Mouse (Mus musculus): ENCODE data around the gene Ager. TPM values are rescaled to one million over a fixed set of nuclear protein-coding genes. Genes with fewer than 3 reads are reported as not detected.

Gene Ager
- polyA plus RNA-seq, 1 experiment from 2014 or later = 2.7 TPM

DNA sequence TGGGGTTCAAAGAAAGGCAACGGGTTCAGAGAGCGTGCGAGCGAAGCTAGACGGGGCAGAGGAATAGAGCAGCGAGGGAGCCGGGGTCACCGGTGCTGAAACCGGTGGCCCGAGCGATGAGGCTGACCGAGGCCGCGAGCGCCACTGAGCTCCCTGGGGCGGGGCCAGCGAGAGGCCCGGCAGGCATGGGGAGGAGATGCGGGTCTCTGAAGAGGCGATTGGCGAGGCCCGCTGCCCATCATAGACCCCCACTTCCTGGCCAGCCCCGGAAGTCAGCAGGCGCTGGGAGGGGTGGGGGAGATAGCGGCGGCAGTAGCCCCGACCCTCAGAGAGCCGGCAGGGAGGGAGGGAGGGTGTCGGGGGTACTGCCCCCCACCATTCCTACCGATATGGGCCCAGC is 7.9 kb downstream of the Ager start:
- H3K4me2 ChIP-seq (ENCODE audit: low read depth, low read length) = peak overlapping the region; percentile 92
- no peaks in the 10 kb centered on the region for H3K9me3 ChIP-seq (replicated peaks; ENCODE audit: control insufficient read depth, low read length)
- peak overlapping the region; percentile 96 for H3K27ac ChIP-seq (ENCODE audit: low read length)
- 1% methylated on average over 30 of the region's 30 CpGs for WGBS
- H3K27me3 ChIP-seq (ENCODE audit: control insufficient read depth, insufficient read depth, low read length) = no peaks in the 10 kb centered on the region
- peak overlapping the region; percentile 96 for H3K9ac ChIP-seq (ENCODE audit: low read length)
- H3K4me3 ChIP-seq (replicated peaks; ENCODE audit: low read length) = peak overlapping the region; percentile 89
- H3K4me1 ChIP-seq (ENCODE audit: control insufficient read depth, insufficient read depth, low read length) = peaks cover 32% of the 10 kb centered on the region
- ATAC-seq (ENCODE audit: insufficient read depth, low FRiP score) = peak; percentile 51
- peaks cover 3% of the 10 kb centered on the region; the same call in 1 of the 2 replicates for H3K36me3 ChIP-seq (ENCODE audit: control insufficient read depth, insufficient read depth, low read length)

DNA sequence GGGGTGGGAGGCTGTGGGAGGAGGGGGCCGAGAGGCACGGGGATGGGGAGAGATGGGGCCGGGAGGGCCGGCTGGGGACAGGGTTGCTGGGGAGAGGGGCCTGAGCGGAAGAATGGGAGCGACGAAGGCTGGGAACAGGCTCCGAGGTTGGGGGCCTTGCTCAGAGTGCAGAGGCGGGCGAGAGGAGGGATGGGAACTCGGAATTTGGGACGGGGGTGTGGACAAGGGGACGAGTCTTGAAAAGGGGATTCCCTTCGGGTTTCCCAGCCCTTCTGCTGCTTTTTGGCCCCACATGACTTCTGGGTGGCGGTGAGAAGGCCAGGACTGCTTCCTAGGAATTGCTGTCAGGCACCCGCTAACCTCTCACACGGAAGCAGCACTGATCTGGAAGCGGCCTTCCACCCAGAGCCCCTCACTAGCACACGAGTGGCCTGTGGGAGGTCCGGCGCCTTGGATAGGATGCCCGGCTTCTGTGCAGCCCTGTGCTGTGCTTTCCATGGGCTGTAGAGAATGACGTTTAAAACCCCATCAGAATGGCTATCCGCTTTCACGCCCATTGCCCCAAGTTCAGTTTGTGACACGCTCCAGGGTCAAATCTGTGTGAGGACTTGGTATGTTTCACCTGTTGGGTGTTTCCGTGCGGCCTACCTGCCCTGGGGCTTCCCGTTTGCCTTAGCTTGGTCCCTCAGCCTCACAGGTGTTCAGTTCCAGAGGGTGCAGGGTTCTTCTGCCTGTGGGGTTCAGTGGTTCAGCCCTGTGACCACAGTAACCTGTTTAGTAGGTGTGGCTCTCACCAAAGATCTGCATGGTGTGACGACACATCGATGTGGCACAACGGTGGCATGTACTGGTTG is 8.8 kb downstream of the Ager start:
- no peaks in the 10 kb centered on the region for H3K9me3 ChIP-seq (replicated peaks; ENCODE audit: control insufficient read depth, low read length)
- H3K36me3 ChIP-seq (ENCODE audit: control insufficient read depth, insufficient read depth, low read length) = no peaks in the 10 kb centered on the region
- H3K4me3 ChIP-seq (replicated peaks; ENCODE audit: low read length) = peak overlapping the region; percentile 89
- peaks cover 32% of the 10 kb centered on the region for H3K4me1 ChIP-seq (ENCODE audit: control insufficient read depth, insufficient read depth, low read length)
- H3K4me2 ChIP-seq (ENCODE audit: low read depth, low read length) = peak overlapping the region; percentile 92
- H3K27me3 ChIP-seq (ENCODE audit: control insufficient read depth, insufficient read depth, low read length) = no peaks in the 10 kb centered on the region
- H3K9ac ChIP-seq (ENCODE audit: low read length) = peak overlapping the region; percentile 96
- H3K27ac ChIP-seq (ENCODE audit: low read length) = peak overlapping the region; percentile 96
- 8% methylated on average over 32 of the region's 32 CpGs for WGBS
- ATAC-seq (ENCODE audit: insufficient read depth, low FRiP score) = no peak

DNA sequence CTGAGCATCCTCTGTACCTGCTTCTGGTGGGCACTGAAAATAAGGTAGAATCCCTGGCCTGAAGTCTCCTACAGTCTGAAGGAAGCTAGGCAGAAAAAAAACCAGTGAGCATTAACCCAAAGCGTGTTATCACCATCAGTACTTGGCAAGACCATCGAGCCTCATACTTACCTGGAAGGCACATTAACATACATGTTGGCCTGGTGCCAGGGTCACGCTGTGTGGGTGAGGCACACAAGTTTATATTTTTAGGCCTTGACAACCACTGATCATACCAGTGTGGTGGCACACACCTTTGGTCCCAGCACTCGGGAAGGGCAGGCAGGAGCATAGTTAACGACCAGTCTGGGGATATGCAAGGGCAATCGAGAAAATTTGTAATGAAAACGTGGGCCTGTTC is 10.3 kb downstream of the Ager start:
- Histone ChIP-seq H3K4me2 (ENCODE audit: low read depth, low read length) (no peak overlapping the region), H3K9me3 (replicated peaks; ENCODE audit: control insufficient read depth, low read length) (no peaks in the 10 kb centered on the region), H3K36me3 (ENCODE audit: control insufficient read depth, insufficient read depth, low read length) (0 out of 2 replicates have a peak, but pooled peaks cover 11% of the 10 kb centered on the region), H3K9ac (ENCODE audit: low read length) (0 out of 2 replicates have a peak overlapping the region, but pooled peaks have one; percentile 28), H3K4me1 (ENCODE audit: control insufficient read depth, insufficient read depth, low read length) (peaks cover 21% of the 10 kb centered on the region), H3K4me3 (replicated peaks; ENCODE audit: low read length) (no peak overlapping the region), H3K27ac (ENCODE audit: low read length) (peak overlapping the region; percentile 16; the same call in 1 of the 2 replicates), H3K27me3 (ENCODE audit: control insufficient read depth, insufficient read depth, low read length) (no peaks in the 10 kb centered on the region)
- no peak for ATAC-seq (ENCODE audit: insufficient read depth, low FRiP score)
- 78% methylated on average over 7 of the region's 7 CpGs for WGBS

DNA sequence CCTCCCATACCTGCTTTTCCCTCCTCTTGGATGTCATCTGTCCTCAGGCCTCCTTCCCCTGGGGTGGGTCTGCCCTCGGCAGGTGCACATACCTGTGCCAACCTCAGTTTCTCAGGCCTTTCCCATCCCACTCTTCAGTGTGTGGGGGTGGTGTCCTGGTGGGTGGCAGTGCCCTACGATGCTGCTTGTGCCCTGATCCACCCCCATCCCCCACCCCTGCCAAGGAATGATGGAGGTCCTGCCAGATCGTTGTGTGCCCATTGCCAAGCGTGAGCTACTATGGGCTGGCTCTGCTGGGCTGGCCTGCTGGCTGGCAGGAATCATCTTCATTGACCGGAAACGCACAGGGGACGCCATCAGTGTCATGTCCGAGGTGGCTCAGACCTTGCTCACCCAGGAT is 13.4 kb downstream of the Ager start:
- Histone ChIP-seq H3K4me1 (ENCODE audit: control insufficient read depth, insufficient read depth, low read length) (peaks cover 11% of the 10 kb centered on the region), H3K4me2 (ENCODE audit: low read depth, low read length) (no peak overlapping the region), H3K4me3 (replicated peaks; ENCODE audit: low read length) (no peak overlapping the region), H3K9ac (ENCODE audit: low read length) (no peak overlapping the region), H3K36me3 (ENCODE audit: control insufficient read depth, insufficient read depth, low read length) (peaks cover 11% of the 10 kb centered on the region; the same call in 1 of the 2 replicates), H3K9me3 (replicated peaks; ENCODE audit: control insufficient read depth, low read length) (no peaks in the 10 kb centered on the region), H3K27me3 (ENCODE audit: control insufficient read depth, insufficient read depth, low read length) (no peaks in the 10 kb centered on the region), H3K27ac (ENCODE audit: low read length) (no peak overlapping the region)
- no peak for ATAC-seq (ENCODE audit: insufficient read depth, low FRiP score)
- WGBS = 94% methylated on average over 8 of the region's 8 CpGs

DNA sequence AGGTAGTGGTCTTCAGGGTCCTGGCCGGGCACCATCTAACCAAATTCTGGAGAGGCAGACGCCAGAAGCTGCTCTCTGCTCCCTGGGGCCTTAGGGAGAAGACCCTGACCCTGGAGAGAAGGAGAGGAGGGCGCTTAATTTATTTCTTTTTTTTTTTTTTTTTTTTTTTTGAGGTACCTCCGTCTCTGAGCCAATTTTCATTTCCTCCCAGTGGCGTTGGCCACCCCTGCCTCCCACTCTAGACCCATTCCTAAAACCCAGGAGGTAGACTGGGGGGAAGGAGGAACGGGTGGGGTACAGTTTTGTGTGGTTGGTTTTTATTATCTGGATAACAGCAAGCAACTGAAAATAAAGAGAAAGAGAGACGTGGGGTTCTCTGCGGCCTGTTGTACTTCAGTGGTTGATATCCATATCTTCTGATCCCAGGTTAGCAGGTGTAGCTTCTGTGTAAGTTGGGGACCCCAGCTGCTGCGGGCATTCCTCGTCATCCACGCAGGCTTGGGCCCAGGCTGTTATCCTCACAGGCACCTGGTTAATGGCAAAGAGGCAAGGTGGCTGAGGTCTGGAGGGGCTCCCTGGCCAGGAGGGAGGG is 15.5 kb downstream of the Ager start:
- H3K4me3 ChIP-seq (replicated peaks; ENCODE audit: low read length) = no peak overlapping the region
- H3K4me1 ChIP-seq (ENCODE audit: control insufficient read depth, insufficient read depth, low read length) = 0 out of 2 replicates have a peak, but pooled peaks cover 5% of the 10 kb centered on the region
- H3K9me3 ChIP-seq (replicated peaks; ENCODE audit: control insufficient read depth, low read length) = no peaks in the 10 kb centered on the region
- WGBS = 84% methylated on average over 11 of the region's 11 CpGs
- no peak for ATAC-seq (ENCODE audit: insufficient read depth, low FRiP score)
- no peaks in the 10 kb centered on the region for H3K27me3 ChIP-seq (ENCODE audit: control insufficient read depth, insufficient read depth, low read length)
- H3K36me3 ChIP-seq (ENCODE audit: control insufficient read depth, insufficient read depth, low read length) = peaks cover 11% of the 10 kb centered on the region; the same call in 1 of the 2 replicates
- H3K4me2 ChIP-seq (ENCODE audit: low read depth, low read length) = no peak overlapping the region
- H3K9ac ChIP-seq (ENCODE audit: low read length) = no peak overlapping the region
- H3K27ac ChIP-seq (ENCODE audit: low read length) = no peak overlapping the region

DNA sequence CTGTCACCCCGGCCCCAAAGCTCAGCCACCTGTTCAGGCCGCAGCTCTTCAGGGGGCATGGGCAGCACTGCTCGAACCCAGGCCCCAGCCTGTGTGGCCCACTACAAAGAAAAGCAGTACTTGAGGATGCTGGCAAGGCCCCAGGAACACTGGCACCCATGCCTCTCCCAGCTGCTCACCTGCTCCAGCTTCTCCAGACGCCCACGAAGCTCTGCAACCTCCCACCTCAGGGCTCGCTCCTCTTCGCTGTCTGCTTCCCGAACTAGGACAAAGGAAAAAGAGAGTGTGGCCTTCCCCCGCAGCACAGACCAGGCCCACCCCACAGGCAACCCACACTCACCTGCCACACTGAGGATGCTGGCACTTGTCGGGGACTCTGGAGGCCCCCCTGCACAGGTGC is 16.2 kb downstream of the Ager start:
- H3K4me1 ChIP-seq (ENCODE audit: control insufficient read depth, insufficient read depth, low read length) = no peaks in the 10 kb centered on the region
- H3K36me3 ChIP-seq (ENCODE audit: control insufficient read depth, insufficient read depth, low read length) = peaks cover 11% of the 10 kb centered on the region; the same call in 1 of the 2 replicates
- 94% methylated on average over 10 of the region's 10 CpGs for WGBS
- no peaks in the 10 kb centered on the region for H3K9me3 ChIP-seq (replicated peaks; ENCODE audit: control insufficient read depth, low read length)
- H3K9ac ChIP-seq (ENCODE audit: low read length) = no peak overlapping the region
- no peak overlapping the region for H3K4me3 ChIP-seq (replicated peaks; ENCODE audit: low read length)
- no peaks in the 10 kb centered on the region for H3K27me3 ChIP-seq (ENCODE audit: control insufficient read depth, insufficient read depth, low read length)
- no peak overlapping the region for H3K27ac ChIP-seq (ENCODE audit: low read length)
- H3K4me2 ChIP-seq (ENCODE audit: low read depth, low read length) = no peak overlapping the region
- no peak for ATAC-seq (ENCODE audit: insufficient read depth, low FRiP score)

DNA sequence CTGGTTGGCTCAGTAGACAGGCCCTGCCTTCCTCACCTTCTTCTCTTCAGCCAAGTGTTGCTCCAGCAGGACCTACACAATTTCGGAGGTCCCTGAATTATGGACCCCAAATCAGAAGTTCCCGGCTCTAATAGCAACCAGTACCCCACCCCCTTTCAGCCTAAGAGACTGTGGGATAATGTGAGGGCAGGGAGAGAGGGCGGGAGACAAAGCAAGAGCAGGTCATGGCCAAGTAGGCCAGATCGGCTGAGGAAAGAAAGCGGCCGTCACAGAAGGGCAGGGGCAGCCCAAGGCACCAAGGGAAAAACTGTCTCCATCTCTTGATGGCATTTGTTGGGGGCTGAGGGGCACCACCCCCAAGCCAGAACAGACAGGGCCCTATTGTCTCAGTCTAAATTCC is 18.2 kb downstream of the Ager start, which contains the start of gene Egfl8:
TSS of gene Egfl8 (minus strand) at position 101 of the 400 bp plus-strand sequence.
- Histone ChIP-seq H3K4me3 (replicated peaks; ENCODE audit: low read length) (no peak within 1 kb of the TSS), H3K36me3 (ENCODE audit: control insufficient read depth, insufficient read depth, low read length) (peaks cover 20% of the 10 kb centered on the region), H3K27ac (ENCODE audit: low read length) (no peak within 1 kb of the TSS; the same call in 1 of the 2 replicates), H3K9ac (ENCODE audit: low read length) (0 out of 2 replicates have a peak within 1 kb of the TSS, but pooled peaks have one; percentile 35), H3K9me3 (replicated peaks; ENCODE audit: control insufficient read depth, low read length) (no peaks in the 10 kb centered on the region), H3K4me1 (ENCODE audit: control insufficient read depth, insufficient read depth, low read length) (no peaks in the 10 kb centered on the region), H3K4me2 (ENCODE audit: low read depth, low read length) (no peak within 1 kb of the TSS), H3K27me3 (ENCODE audit: control insufficient read depth, insufficient read depth, low read length) (no peaks in the 10 kb centered on the region)
- ATAC-seq (ENCODE audit: insufficient read depth, low FRiP score) = no peak
- WGBS = 75% methylated on average over 6 of the region's 6 CpGs

DNA sequence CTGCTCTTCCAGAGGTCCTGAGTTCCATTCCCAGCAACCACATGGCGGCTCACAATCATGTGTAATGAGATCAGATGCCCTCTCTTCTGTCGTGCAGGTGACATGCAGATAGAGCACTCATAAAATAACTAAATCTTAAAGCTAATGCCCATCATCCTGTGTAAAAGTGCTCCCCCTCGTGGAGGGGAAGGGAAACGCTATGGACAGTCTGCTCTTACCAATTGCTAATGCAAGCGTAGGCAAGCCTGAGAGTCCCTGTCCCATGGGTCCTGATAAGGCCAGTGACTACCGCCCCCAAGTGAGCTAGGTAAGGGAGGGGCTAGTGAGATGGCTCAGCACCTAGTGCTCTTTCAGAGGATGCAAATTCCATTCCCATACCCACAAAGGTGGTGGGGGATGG is 21.3 kb downstream of the Ager start:
- H3K9me3 ChIP-seq (replicated peaks; ENCODE audit: control insufficient read depth, low read length) = no peaks in the 10 kb centered on the region
- H3K4me1 ChIP-seq (ENCODE audit: control insufficient read depth, insufficient read depth, low read length) = no peaks in the 10 kb centered on the region
- H3K9ac ChIP-seq (ENCODE audit: low read length) = no peak overlapping the region
- H3K4me3 ChIP-seq (replicated peaks; ENCODE audit: low read length) = no peak overlapping the region
- peaks cover 14% of the 10 kb centered on the region for H3K36me3 ChIP-seq (ENCODE audit: control insufficient read depth, insufficient read depth, low read length)
- H3K27ac ChIP-seq (ENCODE audit: low read length) = no peak overlapping the region
- H3K4me2 ChIP-seq (ENCODE audit: low read depth, low read length) = no peak overlapping the region
- WGBS = 25% methylated on average over 6 of the region's 6 CpGs
- H3K27me3 ChIP-seq (ENCODE audit: control insufficient read depth, insufficient read depth, low read length) = no peaks in the 10 kb centered on the region
- no peak; the same call in 1 of the 2 replicates for ATAC-seq (ENCODE audit: insufficient read depth, low FRiP score)

DNA sequence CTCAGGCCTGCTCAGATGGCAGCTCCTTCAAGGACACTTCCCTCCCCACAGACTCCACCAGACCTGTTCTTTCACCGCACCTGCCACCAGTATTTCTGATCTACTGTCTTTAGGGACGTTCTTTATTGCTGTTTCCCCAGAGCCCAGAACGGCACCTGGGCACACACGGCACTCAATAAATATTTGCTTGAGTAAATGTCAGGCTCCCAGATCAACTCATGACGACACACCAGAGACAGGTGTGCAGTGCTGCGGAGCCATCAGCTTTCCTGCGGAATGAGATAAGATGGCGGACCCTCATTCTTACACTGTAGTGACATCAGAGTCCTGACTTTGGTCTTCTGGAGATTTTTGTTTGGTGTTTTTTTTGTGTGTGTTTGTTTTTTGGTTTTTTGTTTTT is 23.3 kb downstream of the Ager start:
- peaks cover 14% of the 10 kb centered on the region; the same call in 1 of the 2 replicates for H3K36me3 ChIP-seq (ENCODE audit: control insufficient read depth, insufficient read depth, low read length)
- no peaks in the 10 kb centered on the region for H3K9me3 ChIP-seq (replicated peaks; ENCODE audit: control insufficient read depth, low read length)
- H3K4me3 ChIP-seq (replicated peaks; ENCODE audit: low read length) = no peak overlapping the region
- no peak overlapping the region for H3K9ac ChIP-seq (ENCODE audit: low read length)
- WGBS = 69% methylated on average over 8 of the region's 8 CpGs
- no peaks in the 10 kb centered on the region for H3K27me3 ChIP-seq (ENCODE audit: control insufficient read depth, insufficient read depth, low read length)
- no peak overlapping the region for H3K4me2 ChIP-seq (ENCODE audit: low read depth, low read length)
- peaks cover under 1% of the 10 kb centered on the region; the same call in 1 of the 2 replicates for H3K4me1 ChIP-seq (ENCODE audit: control insufficient read depth, insufficient read depth, low read length)
- ATAC-seq (ENCODE audit: insufficient read depth, low FRiP score) = no peak
- no peak overlapping the region for H3K27ac ChIP-seq (ENCODE audit: low read length)

Measured in stomach, embryonic 16.5 days (tissue).